Mouse (Mus musculus) heart, adult 2 months (tissue): ENCODE measurements around the gene Serpinf2. TPM values are rescaled to one million over a fixed set of nuclear protein-coding genes. Genes with fewer than 3 reads are reported as not detected.

Experiments
- DNase-seq, 2 experiments: peaks; one replicate each; pipeline ENCODE4 v3.0.0; 2021
- H3K27ac ChIP-seq: fragments of 200-600 bp; 2 replicates; pipeline ENCODE4 v1.8.1; 2022
- H3K27me3 ChIP-seq: fragments of 200-500 bp; 2 replicates; pipeline ENCODE4 v1.6.1; 2012; ENCODE audit warnings: mild to moderate bottlenecking, low read length, inconsistent platforms, mixed read lengths; ENCODE audit not compliant: control insufficient read depth, insufficient read depth
- H3K36me3 ChIP-seq: fragments of 200-500 bp; 2 replicates; pipeline ENCODE4 v1.6.1; 2012; ENCODE audit warnings: low read length, inconsistent platforms; ENCODE audit not compliant: control insufficient read depth, insufficient read depth
- H3K4me1 ChIP-seq: fragments of 200-500 bp; 2 replicates; pipeline ENCODE4 v1.6.1; 2011; ENCODE audit warnings: low read length; ENCODE audit not compliant: control insufficient read depth, insufficient read depth
- H3K4me3 ChIP-seq: fragments of 200-600 bp; 2 replicates; pipeline ENCODE4 v1.8.1; 2022
- H3K79me2 ChIP-seq: fragments of 200-500 bp; replicated peaks from 2 replicates; pipeline ENCODE4 v1.6.1; 2012; ENCODE audit warnings: mild to moderate bottlenecking, inconsistent platforms, low read length, moderate library complexity, mixed read lengths; ENCODE audit not compliant: control insufficient read depth, insufficient read depth
- H3K9ac ChIP-seq: fragments of 200-500 bp; 2 replicates; pipeline ENCODE4 v1.6.1; 2012; ENCODE audit warnings: low read depth, mild to moderate bottlenecking, control low read depth, inconsistent platforms, low read length, mixed read lengths
- CTCF ChIP-seq: fragments of 200-600 bp; IDR thresholded peaks from 2 replicates; pipeline ENCODE4 v1.8.1; 2022; ENCODE audit warnings: antibody characterized with exemption, mild to moderate bottlenecking, moderate library complexity
- EP300 ChIP-seq: fragments of 200-500 bp; IDR thresholded peaks from 2 replicates; pipeline ENCODE4 v1.6.1; 2011; ENCODE audit warnings: low read depth, low read length, control low read depth; ENCODE audit not compliant: insufficient read depth
- POLR2A ChIP-seq: fragments of 200-500 bp; IDR thresholded peaks from 2 replicates; pipeline ENCODE4 v1.6.1; 2011; ENCODE audit warnings: mild to moderate bottlenecking, low read depth, low read length, control low read depth; ENCODE audit not compliant: insufficient read depth
- WGBS: fragments of 180-500 bp; shearing (Covaris S2); methylation state at CpG from one replicate; pipeline ENCODE4 v1.1.7; 2018; 5-methylcytosine and 5-hydroxymethylcytosine counted together
- intact Hi-C: fragments of 180-260 bp; cut with DNase I; formaldehyde crosslinking; loops from one replicate; pipeline ENCODE4 v1.15.1; 2025
- polyA plus RNA-seq: library from polyadenylated mRNA; depleted of rRNA; stranded (reverse); fragments of >200 nt; gene quantifications from 2 replicates; pipeline ENCODE4 v1.2.3, GENCODE M21; 2012
- total RNA-seq, 2 experiments: library from RNA; stranded (reverse); gene quantifications; 2 replicates each; pipeline ENCODE4 v1.2.3; 2021

Serpinf2 gene
- total and polyA plus RNA-seq, 3 experiments, result 0.18 TPM; not detected in 2

DNA sequence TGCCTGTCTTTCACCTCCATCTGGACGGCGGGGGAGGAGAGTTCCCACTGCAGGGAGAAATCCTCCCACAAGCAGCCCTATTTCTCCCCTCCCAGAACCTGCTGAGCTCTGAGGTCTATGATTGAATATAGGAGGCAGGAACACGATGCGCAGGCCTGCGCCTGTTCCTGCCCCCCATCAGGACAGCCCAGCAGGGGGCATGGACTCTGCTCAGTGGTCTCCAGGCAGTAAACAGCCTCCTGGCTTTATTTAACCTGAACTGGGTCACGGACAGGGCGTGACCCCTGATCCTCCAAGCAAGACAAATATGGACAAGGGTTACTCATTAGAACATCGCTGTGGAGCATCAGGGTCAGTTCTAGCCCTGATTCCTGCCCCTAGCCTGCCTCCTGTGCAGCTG, 4.3 kb upstream of the Serpinf2 start:
- H3K36me3 ChIP-seq, result no peaks in the 10 kb centered on the region
- TF ChIP-seq EP300 (no peak), CTCF (no peak), POLR2A (no peak)

GRCm38 (mm10) chr11:75441601-75442000, 2.2 kb upstream of the Serpinf2 start:
- no peak overlapping the region for H3K4me3 ChIP-seq
- no peaks in the 10 kb centered on the region for H3K4me1 ChIP-seq
- intact Hi-C loops, result no loop called here
- DNase-seq, result no peak
- WGBS, result 83% methylated on average over 16 of the region's 16 CpGs
- no peaks in the 10 kb centered on the region for H3K36me3 ChIP-seq
- no peak overlapping the region for H3K9ac ChIP-seq
- no peak overlapping the region for H3K27ac ChIP-seq
- TF ChIP-seq POLR2A (no peak), EP300 (no peak), CTCF (no peak)
- no peaks in the 10 kb centered on the region for H3K79me2 ChIP-seq
- H3K27me3 ChIP-seq, result no peaks in the 10 kb centered on the region

More for the DNA sequence above, 4.3 kb upstream of the Serpinf2 start:
- intact Hi-C loops, result no loop called here
- Histone ChIP-seq H3K27me3 (no peaks in the 10 kb centered on the region), H3K4me1 (no peaks in the 10 kb centered on the region), H3K9ac (no peak overlapping the region), H3K27ac (no peak overlapping the region), H3K4me3 (no peak overlapping the region), H3K79me2 (no peaks in the 10 kb centered on the region)
- 86% methylated on average over 8 of the region's 8 CpGs for WGBS
- no peak for DNase-seq

DNA sequence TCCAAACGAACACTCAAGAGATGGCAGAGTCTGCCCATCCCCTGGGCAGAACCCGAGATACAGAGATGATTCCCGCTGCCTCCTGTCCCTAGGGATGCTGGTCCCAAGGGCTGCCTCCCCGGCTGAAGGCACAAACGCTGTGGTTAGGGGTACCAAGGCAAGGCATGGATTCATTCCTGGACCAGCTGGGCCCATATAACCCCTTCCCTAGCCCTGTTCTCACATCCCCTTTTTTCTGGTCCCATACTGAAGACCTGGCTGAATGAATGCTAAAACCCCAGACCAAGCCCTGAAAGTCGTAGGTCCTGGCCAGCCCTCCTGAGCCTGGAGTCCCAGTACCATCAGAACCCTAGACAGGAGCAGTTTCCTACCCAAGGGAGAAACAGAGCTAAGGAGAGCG, 1.6 kb upstream of the Serpinf2 start:
- no peaks in the 10 kb centered on the region for H3K36me3 ChIP-seq
- no peaks in the 10 kb centered on the region for H3K4me1 ChIP-seq
- H3K4me3 ChIP-seq, result no peak overlapping the region
- 84% methylated on average over 7 of the region's 7 CpGs for WGBS
- TF ChIP-seq POLR2A (no peak), EP300 (no peak)
- H3K27ac ChIP-seq, result no peak overlapping the region
- no peaks in the 10 kb centered on the region for H3K27me3 ChIP-seq
- DNase-seq, result no peak
- H3K79me2 ChIP-seq, result no peaks in the 10 kb centered on the region
- no peak overlapping the region for H3K9ac ChIP-seq
- intact Hi-C loops, result no loop called here

DNA sequence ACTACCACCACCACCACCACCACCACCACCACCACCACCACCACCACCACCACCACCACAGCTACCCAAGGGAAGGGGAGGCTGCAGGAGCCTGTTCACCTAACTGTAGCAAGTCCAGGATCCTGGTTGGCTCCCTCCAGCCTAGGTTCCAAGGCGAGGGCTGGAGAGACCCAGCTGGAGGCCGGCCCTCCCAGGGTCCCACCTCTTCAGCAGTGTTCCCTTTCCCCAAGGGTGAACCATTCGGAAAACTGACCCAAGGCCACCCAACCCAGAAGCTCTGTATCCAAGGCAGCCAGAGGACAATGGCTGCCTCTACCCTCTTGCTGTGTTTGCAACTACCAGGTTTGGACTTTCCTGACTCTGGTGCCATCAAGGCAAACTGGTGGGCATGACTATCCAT, 560 bp upstream of the Serpinf2 start:
- no peaks in the 10 kb centered on the region for H3K4me1 ChIP-seq
- no peak for DNase-seq
- 90% methylated on average over 3 of the region's 3 CpGs for WGBS
- H3K4me3 ChIP-seq, result no peak overlapping the region
- no peaks in the 10 kb centered on the region for H3K36me3 ChIP-seq
- no peak overlapping the region for H3K9ac ChIP-seq
- TF ChIP-seq CTCF, result no peak
- no peak for TF ChIP-seq POLR2A
- no peak for TF ChIP-seq EP300
- no peaks in the 10 kb centered on the region for H3K27me3 ChIP-seq
- H3K79me2 ChIP-seq, result no peaks in the 10 kb centered on the region
- intact Hi-C loops, result no loop called here
- no peak overlapping the region for H3K27ac ChIP-seq

DNA sequence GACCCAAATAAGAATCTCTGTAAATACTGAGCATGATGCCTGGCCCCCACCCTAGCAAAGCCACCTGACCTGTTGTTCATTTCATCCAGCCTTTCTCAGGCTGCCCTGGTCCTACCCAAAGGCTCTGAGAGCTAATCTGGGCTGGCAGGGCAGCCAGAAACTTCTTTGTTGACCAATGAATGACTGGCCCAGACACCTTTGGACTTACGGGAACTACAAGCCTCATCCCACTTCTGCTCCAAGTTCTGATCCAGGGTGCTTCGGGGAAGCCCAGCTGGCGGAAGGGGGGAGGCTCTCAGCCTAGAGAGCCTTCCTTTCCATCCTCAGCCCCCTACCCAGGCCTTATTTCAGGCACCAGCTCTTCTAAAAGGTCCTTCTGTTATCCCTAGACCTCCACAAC, 587 bp downstream of the Serpinf2 start:
- Histone ChIP-seq H3K79me2 (no peaks in the 10 kb centered on the region), H3K27me3 (no peaks in the 10 kb centered on the region), H3K4me3 (no peak overlapping the region), H3K36me3 (no peaks in the 10 kb centered on the region), H3K9ac (no peak overlapping the region), H3K27ac (no peak overlapping the region), H3K4me1 (no peaks in the 10 kb centered on the region)
- intact Hi-C loops, result no loop called here
- 92% methylated on average over 3 of the region's 3 CpGs for whole genome bisulfite sequencing
- TF ChIP-seq CTCF (no peak), EP300 (no peak), POLR2A (no peak)
- DNase-seq, result no peak

DNA sequence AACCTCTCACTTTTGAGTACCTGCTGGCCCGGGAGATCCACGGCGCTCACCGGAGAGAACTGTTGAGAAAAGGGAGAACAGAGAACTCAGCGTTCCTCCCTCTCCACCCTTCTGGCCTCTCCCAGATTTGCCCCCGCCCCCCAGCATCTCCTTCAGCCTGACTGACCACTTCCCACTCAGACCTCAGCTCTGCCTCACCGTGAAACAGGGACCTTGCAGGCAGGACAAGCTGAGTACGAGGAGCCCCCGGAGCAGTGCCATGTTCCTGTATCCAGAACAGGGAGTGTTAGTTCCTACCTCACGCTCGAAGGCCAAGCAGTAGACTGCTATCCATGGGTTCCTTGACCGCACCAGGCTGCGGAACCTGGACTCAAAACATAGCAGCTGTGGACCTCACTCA, 1.2 kb downstream of the Serpinf2 start:
- WGBS, result 83% methylated on average over 13 of the region's 13 CpGs
- H3K27ac ChIP-seq, result no peak overlapping the region
- no peak for TF ChIP-seq CTCF
- TF ChIP-seq POLR2A, result no peak
- no peak for TF ChIP-seq EP300
- no peak overlapping the region for H3K4me3 ChIP-seq
- intact Hi-C loops, result no loop called here
- H3K79me2 ChIP-seq, result no peaks in the 10 kb centered on the region
- no peaks in the 10 kb centered on the region for H3K27me3 ChIP-seq
- no peaks in the 10 kb centered on the region for H3K4me1 ChIP-seq
- H3K36me3 ChIP-seq, result no peaks in the 10 kb centered on the region
- no peak overlapping the region for H3K9ac ChIP-seq
- DNase-seq, result no peak

GRCm38 (mm10) chr11:75434138-75434537, 5.3 kb downstream of the Serpinf2 start:
- Histone ChIP-seq H3K4me3 (no peak overlapping the region), H3K27me3 (no peaks in the 10 kb centered on the region), H3K27ac (no peak overlapping the region), H3K9ac (no peak overlapping the region), H3K36me3 (no peaks in the 10 kb centered on the region), H3K4me1 (no peaks in the 10 kb centered on the region), H3K79me2 (no peaks in the 10 kb centered on the region)
- no peak for TF ChIP-seq EP300
- peak; percentile 36 for TF ChIP-seq CTCF
- intact Hi-C loops, result no loop called here
- DNase-seq, result no peak
- 88% methylated on average over 5 of the region's 5 CpGs for WGBS
